Mouse (Mus musculus) erythroblast, embryonic 14.5 days (primary cell): Measurements from ENCODE around the gene Neurl2.

Source experiments
- GATA1 ChIP-seq: IDR thresholded peaks from 2 replicates; pipeline ENCODE4 v1.6.1; 2012; ENCODE audit warnings: low read length, inconsistent platforms, mixed read lengths
- TAL1 ChIP-seq: IDR thresholded peaks from 3 replicates; pipeline ENCODE4 v1.6.1; 2012; ENCODE audit warnings: low read length, inconsistent platforms, mixed read lengths

DNA sequence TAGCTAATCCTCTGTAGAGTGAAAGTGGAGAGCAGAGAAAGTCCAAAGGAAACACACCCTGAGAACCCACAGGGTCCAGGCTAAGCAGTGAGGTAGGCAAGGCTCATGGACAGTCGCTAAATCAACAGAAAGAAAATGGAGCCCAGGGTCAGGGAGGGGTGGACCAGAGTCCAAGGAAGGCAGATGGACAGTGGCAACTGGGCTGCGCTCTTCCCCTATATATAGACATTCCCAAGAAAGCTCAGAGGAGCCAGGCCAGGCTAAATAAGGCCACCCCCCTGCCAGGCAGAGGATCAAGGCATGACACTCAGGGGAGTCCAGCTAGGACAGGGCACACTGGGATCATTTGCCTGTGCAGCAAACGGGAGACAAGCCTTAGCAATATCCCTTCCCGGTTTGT, 51.4 kb downstream of the Neurl2 start:
- TF ChIP-seq GATA1 (no peak), TAL1 (no peak)
